Mouse (Mus musculus) spleen, postnatal 14 days (tissue): ENCODE results near the gene Iqcm.
"Not testable (repeated sequence)": the region's sequence is repeated elsewhere in the genome, so short reads cannot be mapped to it uniquely, and the experiment has no call there.

Source experiments
- DNase-seq, 2 experiments: peaks; one replicate each; pipeline ENCODE4 v3.0.0; 2021 to 2022; ENCODE audit warnings: low spot score in 2 of 2

The Iqcm gene

GRCm38 (mm10) chr8:75448394-75448793, at the start of gene Iqcm:
Gene Iqcm (plus strand): TSS chr8:75448694.
- no peak for DNase-seq

GRCm38 (mm10) chr8:75406489-75406888, 42.0 kb upstream of the Iqcm start, which contains the start of gene Gm10358:
Gene Gm10358 (minus strand): TSS chr8:75406589.
- no peak for DNase-seq

- not testable (repeated sequence) for DNase-seq
Observed at GRCm38 (mm10) chr8:75415696-75416095, 32.8 kb upstream of the Iqcm start.

GRCm38 (mm10) chr8:75476756-75477155, 28.3 kb downstream of the Iqcm start:
- no peak for DNase-seq

GRCm38 (mm10) chr8:75489035-75489678, 40.7 kb downstream of the Iqcm start:
- DNase-seq: no peak

- DNase-seq: no peak
Observed at GRCm38 (mm10) chr8:75509299-75509698, 60.8 kb downstream of the Iqcm start.

- DNase-seq: no peak
Observed at GRCm38 (mm10) chr8:75513786-75514185, 65.3 kb downstream of the Iqcm start.

GRCm38 (mm10) chr8:75549284-75549683, 100.8 kb downstream of the Iqcm start:
- DNase-seq: no peak

GRCm38 (mm10) chr8:75596281-75596680, 147.8 kb downstream of the Iqcm start:
- DNase-seq: no peak

GRCm38 (mm10) chr8:75642958-75643357, 194.5 kb downstream of the Iqcm start:
- DNase-seq: no peak

GRCm38 (mm10) chr8:75659287-75659686, 210.8 kb downstream of the Iqcm start:
- DNase-seq: no peak

- no peak for DNase-seq
Observed at GRCm38 (mm10) chr8:75746561-75746960, 298.1 kb downstream of the Iqcm start.

GRCm38 (mm10) chr8:75755596-75755995, 307.1 kb downstream of the Iqcm start:
- no peak for DNase-seq

GRCm38 (mm10) chr8:75828468-75829132, 380.1 kb downstream of the Iqcm start:
- DNase-seq: no peak

GRCm38 (mm10) chr8:75835245-75835644, 386.8 kb downstream of the Iqcm start:
- DNase-seq: no peak

- DNase-seq: no peak
Observed at GRCm38 (mm10) chr8:75917603-75918344, 469.3 kb downstream of the Iqcm start.

- no peak for DNase-seq
Observed at GRCm38 (mm10) chr8:75949166-75949565, 500.7 kb downstream of the Iqcm start.

GRCm38 (mm10) chr8:75956016-75956415, 507.5 kb downstream of the Iqcm start:
- no peak for DNase-seq

- no peak for DNase-seq
Observed at GRCm38 (mm10) chr8:76018501-76018900, 570.0 kb downstream of the Iqcm start.
